20 mouse cellular contexts compared by ENCODE assay signal in genomic region chr5:121810331-121811151, GRCm38 (mm10). TPM values are rescaled to one million over a fixed set of nuclear protein-coding genes. Genes with fewer than 3 reads are reported as not detected.
DNase-seq lines count a peak whose midpoint lies in the region; ATAC-seq and TF ChIP-seq lines count a peak whose summit lies in the region.
"Had no signal": no experiment of that assay in that cellular context is flagged by ENCODE, and none has a peak within 500 bp of the region (broad histone marks: within the 10 kb centered on the region; RNA-seq: fewer than 3 reads in every experiment).

No protein-coding gene starts in this region.

- no peak overlapping the region for H3K4me3 ChIP-seq in forebrain, embryonic 13.5 days
- no peak overlapping the region for H3K4me3 ChIP-seq in forebrain, embryonic 16.5 days (replicated peaks; ENCODE audit: low read length)
- H3K4me3 ChIP-seq in heart, embryonic 14.5 days (ENCODE audit: control insufficient read depth in 1 of 2, insufficient read depth in 1 of 2, low read depth in 1 of 2, low read length in 2 of 2): no peak overlapping the region
- no peak overlapping the region for H3K4me3 ChIP-seq in layer of hippocampus, adult 2 months
- H3K4me3 ChIP-seq in myocyte: no peak overlapping the region
- H3K4me3 ChIP-seq: embryonic facial prominence, embryonic 12.5 days; erythroblast, embryonic 14.5 days; neural tube, embryonic 15.5 days had no signal

- H3K27ac ChIP-seq in forebrain, embryonic 13.5 days: peak overlapping the region; percentile 0; the same call in 1 of the 2 replicates
- no peak overlapping the region for H3K27ac ChIP-seq in forebrain, embryonic 16.5 days (ENCODE audit: low read length)
- H3K27ac ChIP-seq in heart, embryonic 14.5 days (replicated peaks in 1 of 2; ENCODE audit: control insufficient read depth in 1 of 2, insufficient read depth in 1 of 2, low read depth in 2 of 2, low read length in 2 of 2): peak overlapping the region; percentile 56 to 63; a peak in 3 of 4 replicates
- H3K27ac ChIP-seq in layer of hippocampus, adult 2 months: peak overlapping the region; percentile 87
- H3K27ac ChIP-seq: kidney, postnatal 0 days; neural tube, embryonic 15.5 days had no signal

- no peaks in the 10 kb centered on the region for H3K4me1 ChIP-seq in forebrain, embryonic 13.5 days
- H3K4me1 ChIP-seq in forebrain, embryonic 16.5 days (replicated peaks; ENCODE audit: control insufficient read depth, insufficient read depth, low read length): 0 out of 2 replicates have a peak, but pooled peaks cover 4% of the 10 kb centered on the region
- H3K4me1 ChIP-seq in heart, embryonic 14.5 days (ENCODE audit: control insufficient read depth in 2 of 2, insufficient read depth in 2 of 2, low read length in 2 of 2): peaks cover 15 to 30% of the 10 kb centered on the region in 2 experiments
- H3K4me1 ChIP-seq: embryonic facial prominence, embryonic 12.5 days had no signal

- DNase-seq in heart, postnatal 25 days (ENCODE audit: low spot score): no peak
- DNase-seq in layer of hippocampus, adult 2 months (ENCODE audit: low spot score in 2 of 2): no peak
- no peak for DNase-seq in layer of hippocampus, postnatal 25 days (ENCODE audit: extremely low spot score in 1 of 2, low spot score in 1 of 2)
- DNase-seq in Muller cell, postnatal 12 days (ENCODE audit: inconsistent ontology term): no peak
- DNase-seq: adrenal gland, adult 2 months; gastrocnemius, postnatal 36 days; kidney, adult 11 months; left cerebral cortex, postnatal 4 days; liver; midbrain, embryonic 14.5 days; thymus, adult 18-20 months had no signal

- H3K9me3 ChIP-seq in forebrain, embryonic 13.5 days (replicated peaks): no peaks in the 10 kb centered on the region
- no peaks in the 10 kb centered on the region for H3K9me3 ChIP-seq in forebrain, embryonic 16.5 days (ENCODE audit: control insufficient read depth, low read length)
- H3K9me3 ChIP-seq in heart, embryonic 14.5 days (ENCODE audit: control insufficient read depth, low read length): no peaks in the 10 kb centered on the region
- H3K9me3 ChIP-seq: embryonic facial prominence, embryonic 12.5 days; neural tube, embryonic 15.5 days had no signal

- no peak for ATAC-seq in forebrain, embryonic 13.5 days
- no peak for ATAC-seq in forebrain, embryonic 16.5 days
- no peak for ATAC-seq in heart, embryonic 14.5 days (ENCODE audit: insufficient number of reproducible peaks, insufficient read depth, low FRiP score, low read depth)
- ATAC-seq: forebrain, embryonic 14.5 days had no signal

- H3K4me2 ChIP-seq in forebrain, embryonic 13.5 days: no peak overlapping the region
- H3K4me2 ChIP-seq in forebrain, embryonic 16.5 days (ENCODE audit: low read length): no peak overlapping the region
- 0 out of 2 replicates have a peak overlapping the region, but pooled peaks have one; percentile 2 for H3K4me2 ChIP-seq in heart, embryonic 14.5 days (ENCODE audit: low read length)
- H3K4me2 ChIP-seq in myocyte (ENCODE audit: low read depth): no peak overlapping the region
- H3K4me2 ChIP-seq: embryonic facial prominence, embryonic 12.5 days; neural tube, embryonic 15.5 days had no signal

- 92% methylated on average over 17 of the region's 17 CpGs for WGBS in forebrain, embryonic 13.5 days
- WGBS in forebrain, embryonic 16.5 days: 89% methylated on average over 17 of the region's 17 CpGs
- WGBS in heart, embryonic 14.5 days: 69% methylated on average over 17 of the region's 17 CpGs

- peaks cover 17% of the 10 kb centered on the region for H3K79me2 ChIP-seq in myocyte (ENCODE audit: control insufficient read depth, insufficient read depth)

- no peak for TF ChIP-seq CTCF in layer of hippocampus, adult 2 months (conservative IDR thresholded peaks at IDR 0.05)

- peaks cover 66% of the 10 kb centered on the region for H3K36me3 ChIP-seq in forebrain, embryonic 13.5 days (ENCODE audit: poor library complexity, severe bottlenecking)
- peaks cover 23% of the 10 kb centered on the region for H3K36me3 ChIP-seq in forebrain, embryonic 16.5 days (ENCODE audit: control insufficient read depth, insufficient read depth)
- peaks cover 76% of the 10 kb centered on the region for H3K36me3 ChIP-seq in heart, embryonic 14.5 days (ENCODE audit: control insufficient read depth, insufficient read depth, low read length)
- H3K36me3 ChIP-seq in myocyte (ENCODE audit: control insufficient read depth, insufficient read depth): peaks cover 30% of the 10 kb centered on the region

- TF ChIP-seq POLR2A in myocyte (IDR thresholded peaks at IDR 0.05; ENCODE audit: insufficient read length, low read depth): peak; percentile 18

- intact Hi-C loops in heart, postnatal 25 days (cut with DNase I): no loop called here

- no peaks in the 10 kb centered on the region for H3K27me3 ChIP-seq in forebrain, embryonic 13.5 days
- no peaks in the 10 kb centered on the region for H3K27me3 ChIP-seq in forebrain, embryonic 16.5 days (replicated peaks; ENCODE audit: control insufficient read depth, insufficient read depth, low read length)
- H3K27me3 ChIP-seq in heart, embryonic 14.5 days (ENCODE audit: control insufficient read depth, insufficient read depth, low read length): no peaks in the 10 kb centered on the region
- H3K27me3 ChIP-seq in myocyte (ENCODE audit: control insufficient read depth, insufficient read depth, insufficient read length): no peaks in the 10 kb centered on the region
- H3K27me3 ChIP-seq: embryonic facial prominence, embryonic 12.5 days; neural tube, embryonic 15.5 days had no signal

- H3K9ac ChIP-seq in forebrain, embryonic 13.5 days: no peak overlapping the region
- no peak overlapping the region for H3K9ac ChIP-seq in forebrain, embryonic 16.5 days (replicated peaks; ENCODE audit: low read depth, low read length)
- H3K9ac ChIP-seq in heart, embryonic 14.5 days (ENCODE audit: low read length): peak overlapping the region; percentile 21; the same call in 1 of the 2 replicates
- H3K9ac ChIP-seq: embryonic facial prominence, embryonic 12.5 days; neural tube, embryonic 15.5 days had no signal

- no peak overlapping the region for H3ac ChIP-seq in myocyte (ENCODE audit: control insufficient read depth, insufficient read length)

TF ChIP-seq in myocyte, 11 proteins besides CTCF, POLR2A, EP300 and RAD21:
- TF ChIP-seq MYOD1 (IDR thresholded peaks at IDR 0.05; ENCODE audit: control insufficient read depth in 1 of 3, insufficient read length in 2 of 3, low read depth in 2 of 3) (no peak), POLR2AphosphoS2 (IDR thresholded peaks at IDR 0.05; ENCODE audit: insufficient read length, low read depth) (peak; percentile 9)

RNA-seq across cellular contexts. Expression of gene Sh2b3, which starts 26.9 kb away (rescaled TPM):
- polyA plus RNA-seq in forebrain, embryonic 13.5 days (2015; fragmentation: Nextera tagmentation; extraction: Ambion mirVana): 4.7 and 4.8 TPM in 2 replicates
- 5.5 and 5.9 TPM in 2 replicates for polyA plus RNA-seq in forebrain, embryonic 16.5 days (2015; fragmentation: Nextera tagmentation; extraction: Ambion mirVana)
- polyA plus RNA-seq in heart, embryonic 14.5 days (2014; fragmentation: Nextera tagmentation; extraction: Ambion mirVana): 16.5 and 18.1 TPM in 2 replicates
- total RNA-seq in heart, postnatal 25 days (2021): 10 to 100 TPM; 20.3 to 27.3 TPM
- total RNA-seq in layer of hippocampus, adult 2 months (2021): 10 to 100 TPM; 19.9 to 21.6 TPM
- total RNA-seq in layer of hippocampus, postnatal 25 days (2021): 10 to 100 TPM; 22.0 TPM
- polyA plus RNA-seq in myocyte (2012; fragmentation: generic; extraction: Trizol): 37.4 TPM

RNA-seq across cellular contexts. Expression of gene Pheta1, which starts 38.2 kb away (rescaled TPM):
- polyA plus RNA-seq in forebrain, embryonic 13.5 days (2015; fragmentation: Nextera tagmentation; extraction: Ambion mirVana): 46.8 and 50.7 TPM in 2 replicates
- polyA plus RNA-seq in forebrain, embryonic 16.5 days (2015; fragmentation: Nextera tagmentation; extraction: Ambion mirVana): 55.7 TPM in 2 replicates
- 10.8 and 11.5 TPM in 2 replicates for polyA plus RNA-seq in heart, embryonic 14.5 days (2014; fragmentation: Nextera tagmentation; extraction: Ambion mirVana)
- total RNA-seq in heart, postnatal 25 days (2021): 10 to 100 TPM; 12.2 to 13.2 TPM
- total RNA-seq in layer of hippocampus, adult 2 months (2021): 1 to 10 TPM; 8.3 to 8.8 TPM
- total RNA-seq in layer of hippocampus, postnatal 25 days (2021): 10 to 100 TPM in 1 of 2 experiments, 1 to 10 TPM in 1; 7.8 to 10.2 TPM
- 9.8 TPM for polyA plus RNA-seq in myocyte (2012; fragmentation: generic; extraction: Trizol)
